Comparison of ENCODE assay signal across 29 mouse cellular contexts in genomic region chr3:55499298-55499697, GRCm38 (mm10). TPM values are rescaled to one million over a fixed set of nuclear protein-coding genes. Genes with fewer than 3 reads are reported as not detected.
"Had no signal": no experiment of that assay in that cellular context is flagged by ENCODE, and none has a peak within 500 bp of the region (broad histone marks: within the 10 kb centered on the region; RNA-seq: fewer than 3 reads in every experiment).

No protein-coding gene starts in this region.

- H3K4me3 ChIP-seq: limb, embryonic 15.5 days; myocyte had no signal

- H3K27ac ChIP-seq: limb, embryonic 15.5 days; liver, embryonic 14.5 days; macrophage; stomach, postnatal 0 days had no signal

- H3K9me3 ChIP-seq: limb, embryonic 15.5 days had no signal

- H3K9ac ChIP-seq: limb, embryonic 15.5 days; liver, embryonic 14.5 days; liver, postnatal 0 days; lung, embryonic 14.5 days had no signal

- ATAC-seq: inflammation-experienced regulatory T-cells, adult 6 months; intestine, embryonic 16.5 days; liver, postnatal 0 days; lung, postnatal 0 days had no signal

- H3K27me3 ChIP-seq: limb, embryonic 15.5 days had no signal

- H3K4me2 ChIP-seq: limb, embryonic 15.5 days; liver, embryonic 11.5 days; lung, embryonic 14.5 days had no signal

- DNase-seq: kidney, adult 18-20 months; kidney, postnatal 10 days; liver, postnatal 0 days; lung, embryonic 14.5 days; right cerebral cortex, adult 18-20 months; right cerebral cortex, postnatal 14 days; right cerebral cortex, postnatal 4 days; thymus, adult 2 months; thymus, postnatal 14 days; thymus, postnatal 4 days had no signal

RNA-seq across cellular contexts. Expression of gene Gm21954, which starts 27.3 kb away (rescaled TPM):
- total RNA-seq: layer of hippocampus, postnatal 25 days; left cerebral cortex, adult 18-20 months; left cerebral cortex, postnatal 25 days; megakaryocyte, adult 5-6 weeks; monocyte, adult 5-6 weeks had no signal
- polyA plus RNA-seq: inflammation-experienced regulatory T-cells, adult 6 months; intestine, embryonic 16.5 days; kidney, embryonic 14.5 days; limb, embryonic 11.5 days; limb, embryonic 15.5 days; liver, embryonic 11.5 days; liver, embryonic 14.5 days; liver, postnatal 0 days; lung, embryonic 14.5 days; lung, postnatal 0 days; macrophage; myocyte; neural tube, embryonic 11.5 days; neural tube, embryonic 14.5 days; stomach, embryonic 14.5 days; stomach, postnatal 0 days; thymus, adult 2 months had no signal
